Mouse (Mus musculus): ENCODE results near the gene Akap13. TPM values are rescaled to one million over a fixed set of nuclear protein-coding genes. Genes with fewer than 3 reads are reported as not detected.

Gene Akap13
- polyA plus RNA-seq, 1 experiment from 2014 or later: 29.5 TPM

GRCm38 (mm10) chr7:75802887-75803286 lies 347.6 kb downstream of the Akap13 start:
- Histone ChIP-seq H3K9me3 (ENCODE audit: control insufficient read depth, low read length) (no peaks in the 10 kb centered on the region), H3K36me3 (ENCODE audit: control insufficient read depth, insufficient read depth, low read length) (no peaks in the 10 kb centered on the region), H3K4me3 (ENCODE audit: low read depth, low read length) (no peak overlapping the region), H3K27ac (ENCODE audit: low read depth, low read length) (no peak overlapping the region), H3K4me1 (ENCODE audit: control insufficient read depth, insufficient read depth, low read length) (no peaks in the 10 kb centered on the region), H3K4me2 (ENCODE audit: low read depth) (no peak overlapping the region), H3K27me3 (ENCODE audit: control insufficient read depth, insufficient read depth, low read length) (no peaks in the 10 kb centered on the region), H3K9ac (ENCODE audit: low read length) (no peak overlapping the region)
- DNase-seq (ENCODE audit: low spot score): no peak
- ATAC-seq (ENCODE audit: insufficient read depth, low FRiP score, low TSS enrichment): no peak
- 77% methylated on average over 3 of the region's 3 CpGs for WGBS

Small RNA genes lying within 50 kb of the gene (microRNA-seq; reads per million reads assigned to microRNA genes)
- gene Gm23251: not detected

Other genes with a start within 250 kb of the Akap13 start
- gene Sv2b, start 146.3 kb upstream of the Akap13 start, polyA plus RNA-seq (2014; fragmentation: Nextera tagmentation; extraction: Ambion mirVana): 3.2 and 4.2 TPM in 2 replicates